Mouse (Mus musculus): ENCODE results near the gene Wwox. TPM values are rescaled to one million over a fixed set of nuclear protein-coding genes. Genes with fewer than 3 reads are reported as not detected.

Wwox gene
- total RNA-seq, 2 experiments from 2014 or later, result 10.5 to 11.3 TPM

GRCm38 (mm10) chr8:115390921-115391504 is 951.6 kb downstream of the Wwox start:
- no peak for DNase-seq

DNA sequence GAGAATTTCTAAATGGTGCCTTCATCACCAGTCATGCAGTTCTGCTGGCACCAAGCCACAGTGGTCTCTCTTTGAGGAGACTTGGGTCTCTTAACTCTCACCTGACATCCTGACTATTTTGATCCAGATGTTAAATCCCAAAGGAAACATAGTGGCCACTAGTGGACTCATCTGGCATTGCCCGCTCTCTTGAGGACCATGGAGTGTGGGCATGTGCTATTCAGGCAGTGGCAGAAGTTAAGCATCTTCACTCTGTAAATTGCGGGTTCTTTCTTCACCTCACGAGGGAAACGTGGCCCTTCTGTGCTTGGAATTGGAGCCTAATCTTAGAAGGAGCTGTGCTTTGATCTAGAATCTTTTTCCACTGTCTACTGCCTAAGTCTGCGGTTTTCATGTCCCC is 956.4 kb downstream of the Wwox start:
- DNase-seq, result peak; percentile 27

- DNase-seq, result no peak
These were observed 958.5 kb downstream of the Wwox start for GRCm38 (mm10) chr8:115397981-115398380.

GRCm38 (mm10) chr8:115400013-115400720 is 960.7 kb downstream of the Wwox start:
- no peak for DNase-seq

Other genes with a start within 250 kb of the Wwox start
- under 1 TPM; 0.67 to 0.72 TPM for gene Vat1l, start 234.0 kb upstream of the Wwox start, total RNA-seq (2021)
- 1 to 10 TPM in 1 of 2 experiments, not detected in 1; 1.9 TPM for gene Clec3a, start 21.6 kb upstream of the Wwox start, total RNA-seq (2021)